Mouse (Mus musculus) cerebellum, adult 11 months (tissue): ENCODE measurements around the gene Usp20.
"Not testable (repeated sequence)": the region's sequence is repeated elsewhere in the genome, so short reads cannot be mapped to it uniquely, and the experiment has no call there.

Experiments
- DNase-seq: peaks from one replicate; pipeline ENCODE4 v3.0.0; 2022

Usp20 gene

DNA sequence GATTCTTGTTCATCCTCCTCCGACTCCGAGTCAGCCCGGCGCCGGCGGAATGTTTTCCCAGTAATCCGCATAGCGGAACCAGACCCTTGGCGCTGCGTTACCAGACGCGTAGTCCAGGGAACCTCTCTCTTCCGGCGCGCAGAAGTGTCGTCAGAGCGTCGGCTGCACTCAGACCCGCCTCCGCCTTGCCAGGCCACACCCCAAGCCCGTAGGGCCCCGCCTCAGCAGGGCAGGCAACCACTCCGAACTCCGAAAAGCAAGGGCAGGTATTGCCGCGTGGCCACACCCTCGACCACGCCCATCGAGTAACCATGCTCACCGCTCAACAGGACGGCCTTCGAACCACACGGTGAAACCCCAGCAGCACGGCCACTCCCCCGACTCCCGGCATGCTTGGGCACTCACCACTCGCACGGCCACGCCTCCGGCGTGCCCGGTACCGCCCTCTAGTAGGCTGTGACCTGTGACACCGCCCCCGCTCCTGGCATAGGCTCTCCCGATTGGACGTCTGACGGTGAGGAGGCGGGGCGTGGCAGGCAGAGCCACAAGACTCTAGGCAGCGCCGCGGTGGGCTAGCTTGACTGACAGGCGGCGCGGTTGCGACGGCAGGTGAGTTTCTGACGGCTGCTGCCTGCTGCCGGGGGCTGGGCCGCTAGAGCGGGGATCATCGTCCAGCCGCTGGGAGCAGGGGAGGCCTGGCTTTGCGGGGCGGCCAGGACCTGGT lies at the start of gene Usp20, which contains the start of gene BC005624:
Gene Usp20, plus strand, starts transcription at position 490 of the 724 bp plus-strand sequence.
Gene BC005624, minus strand, starts transcription at position 412 of the 724 bp plus-strand sequence.
- peak; percentile 99 for DNase-seq

DNA sequence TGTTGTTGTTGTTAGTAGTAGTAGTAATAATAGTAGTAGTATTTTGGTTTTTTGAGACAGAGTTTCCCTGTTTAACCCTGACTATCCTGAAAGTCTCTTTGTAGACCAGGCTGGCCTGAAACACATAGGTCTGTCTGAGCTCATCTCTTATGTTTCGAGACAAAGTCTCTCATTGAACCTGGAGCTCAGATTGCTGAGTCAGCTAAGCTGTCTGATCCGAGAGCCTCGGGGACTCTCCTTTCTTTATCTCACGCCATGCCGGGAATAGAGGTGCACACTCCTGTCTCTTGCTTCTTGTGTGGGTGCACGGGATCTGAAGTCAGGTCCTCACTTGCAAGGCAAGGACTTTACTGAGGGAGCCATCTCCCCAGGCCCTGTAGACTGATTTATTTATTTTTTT lies 49.0 kb upstream of the Usp20 start:
- DNase-seq: no peak

GRCm38 (mm10) chr2:30933917-30934450 lies 48.1 kb upstream of the Usp20 start:
- peak; percentile 63 for DNase-seq

DNA sequence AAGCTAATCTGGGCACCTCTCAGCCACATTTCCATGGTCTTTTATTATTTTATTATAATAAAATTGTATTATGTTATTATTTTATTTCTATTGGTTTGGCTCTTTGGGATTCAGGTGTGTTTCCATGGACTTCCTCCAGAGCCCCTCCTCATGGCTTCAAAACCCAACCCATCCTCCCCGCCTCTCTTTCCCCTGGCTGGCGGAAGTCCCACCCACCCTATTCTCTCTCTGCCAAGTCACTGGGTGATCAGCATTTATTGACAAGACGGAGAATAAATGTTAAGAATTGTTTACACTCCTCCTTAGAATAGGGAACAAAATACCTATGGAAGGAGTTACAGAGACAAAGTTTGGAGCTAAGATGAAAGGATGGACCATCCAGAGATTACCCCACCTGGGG lies 45.3 kb upstream of the Usp20 start:
- no peak for DNase-seq

DNA sequence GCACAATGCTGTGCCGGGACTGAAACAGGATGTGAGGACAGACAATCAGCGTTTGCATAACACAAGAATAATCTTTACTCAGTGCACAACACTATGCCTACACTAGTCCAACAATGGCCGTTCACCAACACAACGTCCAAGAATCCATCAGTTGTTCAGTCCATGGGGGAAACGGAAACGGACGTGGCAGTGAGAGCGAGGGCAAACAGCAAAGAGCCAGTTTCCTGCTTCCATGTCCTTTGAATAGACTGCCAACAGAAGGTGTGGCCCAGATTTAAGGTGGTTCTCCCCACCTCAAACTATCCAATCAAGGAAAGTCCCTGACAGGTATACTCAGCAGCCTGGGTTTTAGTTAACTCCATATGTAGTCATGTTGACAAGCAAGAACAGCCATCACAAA lies 44.3 kb upstream of the Usp20 start:
- DNase-seq: no peak

DNA sequence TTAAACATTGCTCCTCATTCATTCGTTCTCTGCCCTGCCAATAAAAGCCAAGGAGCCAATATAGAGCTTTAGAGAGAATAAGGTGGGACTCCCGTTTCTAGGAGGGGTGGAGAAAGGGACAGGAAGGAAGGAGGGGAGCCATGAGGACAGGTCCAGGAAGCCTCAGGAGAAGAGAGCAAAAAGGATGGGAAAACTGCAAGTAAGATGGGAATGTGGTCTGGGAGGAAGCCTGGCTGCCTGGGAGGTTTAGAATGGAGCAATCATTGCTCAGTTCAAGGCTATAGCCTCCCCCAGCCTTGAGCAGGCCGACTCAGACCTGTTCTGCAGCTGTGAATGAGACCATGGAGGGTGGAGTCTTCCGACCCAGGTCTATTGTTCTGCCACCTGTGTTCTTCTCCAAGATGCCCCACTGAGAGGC lies 43.5 kb upstream of the Usp20 start:
- DNase-seq: no peak

- no peak for DNase-seq
Measured at GRCm38 (mm10) chr2:30941586-30941985, 40.5 kb upstream of the Usp20 start.

GRCm38 (mm10) chr2:30942116-30942515 lies 40.0 kb upstream of the Usp20 start:
- not testable (repeated sequence) for DNase-seq

DNA sequence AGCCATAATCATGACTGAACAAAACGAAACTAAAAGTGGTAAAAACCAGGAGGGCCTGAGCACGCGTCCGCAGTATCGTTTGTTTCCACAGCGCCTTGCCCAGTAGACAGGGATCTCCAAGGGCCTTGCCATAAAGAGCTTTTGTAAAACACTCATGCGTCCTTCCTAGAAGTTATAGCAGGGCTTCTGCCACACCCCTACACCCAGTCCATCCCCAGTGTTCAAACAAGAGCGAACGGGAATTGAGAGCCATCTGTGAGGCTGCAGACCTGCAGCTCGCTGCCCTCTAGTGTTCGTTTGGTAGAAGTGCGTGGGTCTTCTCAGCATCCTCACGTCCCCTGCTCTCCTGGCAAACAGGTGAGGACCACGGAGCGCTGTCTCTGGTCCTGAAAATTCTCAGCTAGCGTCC lies 39.5 kb upstream of the Usp20 start:
- DNase-seq: peak; percentile 43

- no peak for DNase-seq
Measured at GRCm38 (mm10) chr2:30952457-30952823, 29.6 kb upstream of the Usp20 start.

DNA sequence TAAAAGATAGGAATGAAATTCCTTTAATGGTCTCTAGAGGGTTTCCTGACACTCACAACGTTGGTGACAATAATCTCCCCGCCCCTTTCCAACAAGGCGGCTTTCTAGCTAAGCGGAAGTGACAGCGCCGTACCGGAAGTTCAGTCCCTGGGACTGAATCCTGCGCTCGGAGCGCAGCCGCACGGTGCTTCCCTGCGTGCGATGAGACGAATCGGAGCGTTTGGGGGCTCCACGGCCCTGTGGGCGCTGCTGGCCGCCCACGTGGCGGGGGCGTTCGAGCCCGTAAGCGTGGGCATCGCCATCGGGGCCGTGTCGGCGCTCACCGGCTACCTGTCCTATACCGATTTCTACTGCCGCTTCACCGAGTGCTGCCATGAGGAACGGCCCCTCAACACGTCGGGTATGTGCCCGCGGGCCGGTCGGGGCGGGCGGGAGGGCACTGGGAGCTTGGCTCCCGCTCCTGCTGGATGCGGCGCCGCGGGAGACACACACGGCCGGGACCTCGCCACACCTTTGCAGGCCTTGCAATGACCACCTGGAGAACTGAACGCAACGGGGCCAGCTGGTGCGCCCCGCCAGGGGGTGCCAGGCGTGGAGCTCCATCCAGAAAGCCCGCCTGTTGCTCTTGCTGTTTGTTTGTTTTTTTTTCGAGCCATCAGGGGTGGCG lies 29.1 kb upstream of the Usp20 start, which contains the start of gene Tor1b:
Gene Tor1b, plus strand, starts transcription at position 136 of the 667 bp plus-strand sequence.
- DNase-seq: peak; percentile 78

DNA sequence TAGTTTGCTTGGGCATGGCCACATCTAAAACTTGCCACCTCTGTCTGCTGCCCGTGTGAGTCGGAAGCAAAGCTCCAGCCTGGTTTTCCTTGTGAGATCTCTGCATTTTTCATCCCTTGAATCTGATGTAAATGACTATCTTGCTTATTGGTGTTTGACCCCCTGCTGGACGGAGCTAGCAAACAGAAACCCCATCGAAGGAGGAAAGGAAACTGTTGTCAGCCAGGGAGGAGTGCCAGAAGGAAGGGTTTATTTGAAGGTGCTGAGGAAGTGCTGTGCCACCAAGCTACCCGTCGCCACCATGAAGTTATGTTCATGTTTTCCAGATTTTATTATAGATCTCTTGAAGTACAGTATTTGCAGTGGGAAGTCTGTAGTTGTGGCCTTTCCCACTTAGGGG lies 27.3 kb upstream of the Usp20 start:
- no peak for DNase-seq

DNA sequence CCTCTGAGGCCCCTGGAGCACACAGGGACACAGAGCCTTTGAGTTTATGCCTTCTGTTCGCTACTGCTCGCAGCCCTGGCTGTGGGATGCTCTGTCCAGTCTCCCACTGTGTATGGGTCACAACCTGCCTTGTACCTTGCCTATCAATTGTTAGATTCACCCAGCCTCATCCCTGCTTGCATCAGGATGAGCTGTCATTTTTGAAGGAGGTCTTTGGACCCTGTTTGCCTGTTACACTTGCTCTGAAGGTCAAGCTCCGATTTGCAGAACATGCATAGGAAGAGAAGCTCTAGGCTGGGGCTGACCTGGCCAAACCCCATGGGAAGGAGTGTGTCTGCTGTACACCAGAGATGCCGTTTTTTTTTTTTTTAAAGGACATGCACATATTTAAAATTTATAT lies 24.6 kb upstream of the Usp20 start:
- DNase-seq: no peak

DNA sequence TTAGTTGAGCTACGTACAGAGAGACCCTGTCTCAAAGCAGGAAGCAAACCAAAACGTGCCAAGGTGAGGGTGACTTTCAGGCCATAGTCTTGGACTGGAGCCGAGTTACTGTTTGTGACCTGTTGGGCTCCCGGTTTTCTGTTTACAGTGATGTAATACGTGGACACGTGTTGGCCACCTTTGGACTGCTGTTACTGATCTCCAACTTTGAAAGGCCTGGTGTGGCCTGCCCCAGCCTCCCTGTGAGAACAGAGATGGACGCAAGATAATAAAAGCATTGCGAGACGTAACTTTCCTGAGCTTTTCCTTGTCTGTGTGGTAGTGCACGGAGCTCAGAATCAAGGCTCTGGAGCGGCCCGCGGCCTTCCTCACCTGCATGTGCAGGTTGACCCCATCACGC lies 23.4 kb upstream of the Usp20 start:
- DNase-seq: no peak

DNA sequence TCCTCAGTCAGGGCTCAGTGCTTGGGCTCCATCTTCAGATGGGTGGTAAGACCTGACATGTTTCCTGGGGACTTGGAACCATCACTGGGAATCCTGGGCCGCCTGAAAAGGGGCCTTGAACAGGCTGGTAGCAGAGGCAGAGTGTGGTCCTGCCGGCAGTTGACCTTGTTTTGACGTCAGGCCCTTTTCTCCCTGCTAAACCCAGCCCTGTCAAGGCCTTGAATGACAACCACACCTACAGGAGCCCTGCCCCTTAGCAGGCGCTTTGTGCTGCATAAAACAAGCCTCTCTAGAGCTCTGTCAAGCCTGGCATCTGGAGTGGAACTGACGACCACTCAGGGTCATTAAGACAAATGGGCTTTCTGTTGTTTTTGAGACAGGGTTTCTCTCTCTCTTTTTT lies 22.2 kb upstream of the Usp20 start:
- DNase-seq: no peak

DNA sequence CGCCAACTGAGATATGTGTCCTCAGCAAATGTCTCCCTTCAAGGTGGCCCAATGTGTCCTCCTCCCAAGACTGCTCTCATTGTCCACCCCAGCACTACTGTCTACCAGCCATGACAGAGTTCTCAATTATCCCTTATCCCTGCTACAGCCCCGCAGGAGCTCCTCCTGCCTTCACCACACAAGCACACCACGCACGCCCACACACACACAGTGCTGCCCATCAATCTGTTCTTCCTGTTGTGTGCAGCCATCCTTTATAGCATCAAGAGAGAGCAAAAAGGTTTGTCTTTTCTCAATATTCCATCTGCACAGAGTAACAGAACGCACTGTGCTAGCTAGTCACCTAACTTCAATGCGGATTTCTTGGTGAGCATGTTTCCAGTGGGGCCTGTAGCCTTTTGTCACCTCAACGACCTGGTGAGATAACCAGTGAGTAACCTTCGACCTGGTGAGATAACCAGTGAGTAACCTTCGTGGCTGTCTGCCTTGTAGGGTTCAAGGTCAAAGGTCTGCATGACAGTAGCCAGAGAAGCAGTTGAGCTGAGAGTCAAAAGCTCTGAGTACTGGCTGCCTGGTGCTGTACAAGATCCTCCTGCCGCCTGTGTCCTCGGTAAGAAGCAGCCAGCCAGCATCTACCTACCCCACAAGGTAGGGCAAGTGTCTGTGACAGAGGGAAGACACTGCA lies 19.4 kb upstream of the Usp20 start:
- no peak for DNase-seq

DNA sequence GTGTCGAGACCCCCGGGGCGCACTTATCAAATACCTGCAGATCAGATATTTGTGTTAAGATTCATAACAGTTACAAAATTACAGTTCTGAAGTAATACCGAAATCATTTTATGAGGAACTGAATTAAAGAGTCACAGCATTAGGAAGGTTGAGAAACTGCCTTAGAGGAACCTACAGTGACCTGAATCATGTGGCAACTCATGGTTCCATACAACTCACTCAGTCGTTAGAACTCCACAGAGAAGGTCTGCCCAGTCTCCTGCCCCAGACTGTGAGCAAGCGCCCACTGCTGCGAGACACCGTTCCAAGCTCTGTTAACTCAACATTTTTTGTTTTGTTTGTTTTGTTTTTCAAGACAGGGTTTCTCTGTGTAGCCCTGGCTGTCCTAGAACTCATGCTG lies 16.5 kb upstream of the Usp20 start:
- no peak for DNase-seq

GRCm38 (mm10) chr2:30966826-30967225 lies 15.3 kb upstream of the Usp20 start:
- no peak for DNase-seq

- DNase-seq: peak; percentile 87
Measured at GRCm38 (mm10) chr2:30967352-30968327, 14.4 kb upstream of the Usp20 start, which contains the start of gene Tor1a. TSS of gene Tor1a (minus strand) at chr2:30967933.

- DNase-seq: peak; percentile 35
Measured at GRCm38 (mm10) chr2:30983024-30983423, 945 bp downstream of the Usp20 start.

DNA sequence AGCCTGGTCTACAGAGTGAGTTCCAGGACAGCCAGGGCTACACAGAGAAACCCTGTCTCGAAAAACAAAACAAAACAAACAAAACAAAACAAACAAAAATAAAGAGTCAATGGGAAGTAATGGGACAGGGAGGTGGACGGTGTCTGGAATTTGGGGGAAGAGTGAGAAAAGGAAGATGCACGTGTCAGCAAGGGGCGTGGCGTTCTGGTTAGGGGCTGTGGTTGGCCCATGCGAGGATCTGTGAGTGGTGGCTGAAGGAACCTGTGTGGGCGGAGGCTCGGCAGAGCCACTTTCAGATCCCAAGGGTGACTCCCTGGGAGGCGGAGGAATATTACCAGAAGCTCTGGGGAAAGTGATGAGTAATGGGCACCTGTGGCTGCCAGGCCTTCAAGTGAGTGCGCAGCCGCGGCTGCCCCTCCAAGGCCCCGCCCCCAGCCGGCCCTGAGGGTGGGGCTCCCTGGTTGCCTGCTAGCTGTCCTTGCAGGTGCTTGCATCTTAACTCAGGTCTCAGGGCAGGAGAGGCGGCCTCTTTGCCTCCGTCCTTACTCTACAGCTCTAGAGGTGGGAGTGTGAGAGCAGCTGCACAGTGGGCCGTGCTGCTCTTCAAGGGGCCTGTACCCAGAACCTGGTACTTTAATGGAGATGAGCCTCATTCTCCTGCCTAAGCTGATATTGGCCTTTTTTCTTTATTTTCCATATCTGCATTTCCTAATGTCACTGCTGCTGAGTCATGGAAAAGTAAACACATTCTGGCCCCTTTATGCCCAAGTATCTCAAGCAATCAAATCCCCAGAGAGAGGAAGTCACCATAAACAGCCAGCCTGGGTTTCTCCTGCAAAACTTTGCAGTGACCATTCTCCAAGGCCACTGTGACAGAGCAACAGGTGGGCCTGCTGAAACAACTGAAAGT lies 3.3 kb downstream of the Usp20 start:
- DNase-seq: peak; percentile 34
